Mouse (Mus musculus): ENCODE results near the gene Smc4. TPM values are rescaled to one million over a fixed set of nuclear protein-coding genes. Genes with fewer than 3 reads are reported as not detected.
A peak's percentile ranks its signal among the peaks of the same experiment; 100 is the strongest.

Smc4 gene
- polyA plus RNA-seq (2016; fragmentation: Nextera tagmentation; extraction: Ambion mirVana) = 136 and 176 TPM in 2 replicates

GRCm38 (mm10) chr3:69004437-69005337 is at the start of gene Smc4, which contains the start of gene Ift80:
Gene Smc4 (plus strand): TSS chr3:69004738.
Gene Ift80 (minus strand): TSS chr3:69004570.
- peak within 1 kb of the TSS; percentile 99 for H3K4me3 ChIP-seq
- under 1% methylated on average over 74 of the region's 76 CpGs for WGBS
- H3K27ac ChIP-seq = peak within 1 kb of the TSS; percentile 95
- no peaks in the 10 kb centered on the region for H3K9me3 ChIP-seq (replicated peaks)
- peaks cover 20% of the 10 kb centered on the region for H3K36me3 ChIP-seq
- no peaks in the 10 kb centered on the region for H3K27me3 ChIP-seq (ENCODE audit: low read depth, poor library complexity, severe bottlenecking)
- DNase-seq (ENCODE audit: low spot score) = peak; percentile 94
- peaks cover 12% of the 10 kb centered on the region for H3K4me1 ChIP-seq

- no peak for DNase-seq (ENCODE audit: low spot score)
- Histone ChIP-seq H3K27me3 (ENCODE audit: low read depth, poor library complexity, severe bottlenecking) (no peaks in the 10 kb centered on the region), H3K9me3 (replicated peaks) (no peaks in the 10 kb centered on the region), H3K27ac (no peak overlapping the region), H3K4me3 (no peak overlapping the region), H3K4me1 (peaks cover 7% of the 10 kb centered on the region), H3K36me3 (peaks cover 18% of the 10 kb centered on the region)
- 61% methylated on average over 4 of the region's 4 CpGs for WGBS
These were observed 48.1 kb upstream of the Smc4 start for GRCm38 (mm10) chr3:68956454-68956853.

- Histone ChIP-seq H3K4me3 (no peak overlapping the region), H3K27me3 (ENCODE audit: low read depth, poor library complexity, severe bottlenecking) (no peaks in the 10 kb centered on the region), H3K4me1 (peaks cover 7% of the 10 kb centered on the region), H3K9me3 (replicated peaks) (no peaks in the 10 kb centered on the region), H3K36me3 (peaks cover 27% of the 10 kb centered on the region), H3K27ac (no peak overlapping the region)
- WGBS = 92% methylated on average over 3 of the region's 3 CpGs
- DNase-seq (ENCODE audit: low spot score) = no peak
These were observed 47.1 kb upstream of the Smc4 start for GRCm38 (mm10) chr3:68957413-68957812.

- H3K9me3 ChIP-seq (replicated peaks) = no peaks in the 10 kb centered on the region
- no peaks in the 10 kb centered on the region for H3K4me1 ChIP-seq
- no peaks in the 10 kb centered on the region for H3K27me3 ChIP-seq (ENCODE audit: low read depth, poor library complexity, severe bottlenecking)
- H3K36me3 ChIP-seq = peaks cover 72% of the 10 kb centered on the region
- no peak for DNase-seq (ENCODE audit: low spot score)
- no peak overlapping the region for H3K27ac ChIP-seq
- H3K4me3 ChIP-seq = no peak overlapping the region
These were observed 39.9 kb upstream of the Smc4 start for GRCm38 (mm10) chr3:68964682-68965081.

- no peaks in the 10 kb centered on the region for H3K9me3 ChIP-seq (replicated peaks)
- H3K4me1 ChIP-seq = no peaks in the 10 kb centered on the region
- no peak for DNase-seq (ENCODE audit: low spot score)
- no peak overlapping the region for H3K4me3 ChIP-seq
- WGBS = 98% methylated on average over 6 of the region's 6 CpGs
- H3K27me3 ChIP-seq (ENCODE audit: low read depth, poor library complexity, severe bottlenecking) = no peaks in the 10 kb centered on the region
- peaks cover 55% of the 10 kb centered on the region for H3K36me3 ChIP-seq
- no peak overlapping the region for H3K27ac ChIP-seq
These were observed 37.8 kb upstream of the Smc4 start for GRCm38 (mm10) chr3:68966527-68967285.

GRCm38 (mm10) chr3:68967404-68967803 is 37.1 kb upstream of the Smc4 start:
- 84% methylated on average over 6 of the region's 6 CpGs for WGBS
- no peak for DNase-seq (ENCODE audit: low spot score)
- H3K4me3 ChIP-seq = no peak overlapping the region
- peaks cover 54% of the 10 kb centered on the region for H3K36me3 ChIP-seq
- no peaks in the 10 kb centered on the region for H3K9me3 ChIP-seq (replicated peaks)
- no peak overlapping the region for H3K27ac ChIP-seq
- H3K4me1 ChIP-seq = no peaks in the 10 kb centered on the region
- no peaks in the 10 kb centered on the region for H3K27me3 ChIP-seq (ENCODE audit: low read depth, poor library complexity, severe bottlenecking)

GRCm38 (mm10) chr3:68969091-68969590 is 35.4 kb upstream of the Smc4 start:
- no peak overlapping the region for H3K27ac ChIP-seq
- H3K9me3 ChIP-seq (replicated peaks) = no peaks in the 10 kb centered on the region
- DNase-seq (ENCODE audit: low spot score) = no peak
- no peaks in the 10 kb centered on the region for H3K4me1 ChIP-seq
- H3K27me3 ChIP-seq (ENCODE audit: low read depth, poor library complexity, severe bottlenecking) = no peaks in the 10 kb centered on the region
- 90% methylated on average over 3 of the region's 3 CpGs for WGBS
- H3K36me3 ChIP-seq = peaks cover 46% of the 10 kb centered on the region
- no peak overlapping the region for H3K4me3 ChIP-seq

- WGBS = 78% methylated on average over 1 of the region's 1 CpGs
- no peak for DNase-seq (ENCODE audit: low spot score)
- peaks cover 11% of the 10 kb centered on the region for H3K4me1 ChIP-seq
- H3K9me3 ChIP-seq (replicated peaks) = no peaks in the 10 kb centered on the region
- no peak overlapping the region for H3K4me3 ChIP-seq
- no peak overlapping the region for H3K27ac ChIP-seq
- no peaks in the 10 kb centered on the region for H3K27me3 ChIP-seq (ENCODE audit: low read depth, poor library complexity, severe bottlenecking)
- H3K36me3 ChIP-seq = peaks cover 26% of the 10 kb centered on the region; the same call in 1 of the 2 replicates
These were observed 31.0 kb upstream of the Smc4 start for GRCm38 (mm10) chr3:68973574-68973973.

- H3K4me1 ChIP-seq = peaks cover 11% of the 10 kb centered on the region
- WGBS = 88% methylated on average over 8 of the region's 8 CpGs
- no peaks in the 10 kb centered on the region for H3K9me3 ChIP-seq (replicated peaks)
- no peak overlapping the region for H3K4me3 ChIP-seq
- no peak overlapping the region for H3K27ac ChIP-seq
- DNase-seq (ENCODE audit: low spot score) = no peak
- no peaks in the 10 kb centered on the region for H3K27me3 ChIP-seq (ENCODE audit: low read depth, poor library complexity, severe bottlenecking)
- peaks cover 22% of the 10 kb centered on the region; the same call in 1 of the 2 replicates for H3K36me3 ChIP-seq
These were observed 29.7 kb upstream of the Smc4 start for GRCm38 (mm10) chr3:68974639-68975532.

- H3K9me3 ChIP-seq (replicated peaks) = no peaks in the 10 kb centered on the region
- peak overlapping the region; percentile 30; the same call in 1 of the 2 replicates for H3K27ac ChIP-seq
- H3K27me3 ChIP-seq (ENCODE audit: low read depth, poor library complexity, severe bottlenecking) = no peaks in the 10 kb centered on the region
- no peak overlapping the region for H3K4me3 ChIP-seq
- WGBS = 72% methylated on average over 9 of the region's 9 CpGs
- no peak for DNase-seq (ENCODE audit: low spot score)
- H3K36me3 ChIP-seq = peaks cover 22% of the 10 kb centered on the region; the same call in 1 of the 2 replicates
- H3K4me1 ChIP-seq = peaks cover 11% of the 10 kb centered on the region
These were observed 28.7 kb upstream of the Smc4 start for GRCm38 (mm10) chr3:68975533-68976490.

GRCm38 (mm10) chr3:68977696-68978095 is 26.8 kb upstream of the Smc4 start:
- 87% methylated on average over 4 of the region's 4 CpGs for WGBS
- Histone ChIP-seq H3K36me3 (peaks cover 22% of the 10 kb centered on the region), H3K4me3 (no peak overlapping the region), H3K4me1 (peaks cover 11% of the 10 kb centered on the region), H3K27me3 (ENCODE audit: low read depth, poor library complexity, severe bottlenecking) (no peaks in the 10 kb centered on the region), H3K9me3 (replicated peaks) (no peaks in the 10 kb centered on the region), H3K27ac (no peak overlapping the region)
- no peak for DNase-seq (ENCODE audit: low spot score)

Data from limb, embryonic 10.5 days (tissue).